Mouse (Mus musculus) CH12.LX (cell line): ENCODE data around the gene Nsmf.

Experiments
- CTCF ChIP-seq, 2 experiments: IDR thresholded peaks in 1 of 2; conservative IDR thresholded peaks in 1 of 2; 2 replicates each; pipeline ENCODE4 v1.5.1; 2011 to 2012; ENCODE audit warnings: low read depth in 2 of 2, low read length in 2 of 2, improper control_type of control experiment in 1 of 2, inconsistent platforms in 1 of 2, mild to moderate bottlenecking in 1 of 2, moderate library complexity in 1 of 2
- MAZ ChIP-seq: IDR thresholded peaks from 2 replicates; pipeline ENCODE4 v1.6.1; 2012; ENCODE audit warnings: low read depth, mild to moderate bottlenecking, inconsistent platforms, low read length, improper control_type of control experiment, moderate library complexity
- MYC ChIP-seq: IDR thresholded peaks from 2 replicates; pipeline ENCODE4 v1.6.1; 2011; ENCODE audit warnings: low read depth, mild to moderate bottlenecking, improper control_type of control experiment, low read length

- TF ChIP-seq CTCF (conservative IDR thresholded peaks at IDR 0.05 in 1 of 2, IDR thresholded peaks at IDR 0.05 in 1 of 2; ENCODE audit: low read depth in 2 of 2, low read length in 2 of 2) = no peak
- TF ChIP-seq MAZ = no peak
- TF ChIP-seq MYC = no peak
These were observed 50.0 kb downstream of the Nsmf start for GRCm38 (mm10) chr2:25104122-25104521.
